Mouse (Mus musculus) MEL (cell line): ENCODE data around the gene 2010109A12Rik. TPM values are rescaled to one million over a fixed set of nuclear protein-coding genes. Genes with fewer than 3 reads are reported as not detected.

Source experiments
- DNase-seq: peaks from one replicate; pipeline ENCODE4 v3.0.0; 2011; ENCODE audit warnings: low read depth, low spot score
- H3K27ac ChIP-seq: 2 replicates; pipeline ENCODE4 v1.5.1; 2012; ENCODE audit warnings: low read depth, mild to moderate bottlenecking, control low read depth, low read length, moderate library complexity; ENCODE audit not compliant: control insufficient read depth
- H3K27me3 ChIP-seq, 2 experiments: fragments of 150-350 bp in 1 of 2; sonication (generic) in 1 of 2; 2 replicates each; pipeline ENCODE4 v1.6.1; 2012; ENCODE audit warnings: low read length in 2 of 2, mild to moderate bottlenecking in 2 of 2, improper control_type of control experiment in 1 of 2, moderate library complexity in 1 of 2; ENCODE audit not compliant: insufficient read depth in 2 of 2, control insufficient read depth in 1 of 2
- H3K36me3 ChIP-seq, 2 experiments: 2 replicates each; pipeline ENCODE4 v1.6.1; 2012 to 2014; ENCODE audit warnings: low read length in 2 of 2, improper control_type of control experiment in 1 of 2, inconsistent platforms in 1 of 2, mild to moderate bottlenecking in 1 of 2; ENCODE audit not compliant: insufficient read depth in 2 of 2, control insufficient read depth in 1 of 2
- H3K4me1 ChIP-seq, 2 experiments: fragments of 150-350 bp in 1 of 2; sonication (generic) in 1 of 2; 2 replicates each; pipeline ENCODE4 v1.6.1; 2012; ENCODE audit warnings: low read length in 2 of 2, improper control_type of control experiment in 1 of 2, mild to moderate bottlenecking in 1 of 2; ENCODE audit not compliant: insufficient read depth in 2 of 2, control insufficient read depth in 1 of 2
- H3K4me3 ChIP-seq, 2 experiments: fragments of 150-350 bp in 1 of 2; sonication (generic) in 1 of 2; 2 replicates each; pipeline ENCODE4 v1.5.1; 2012; ENCODE audit warnings: low read depth in 2 of 2, low read length in 2 of 2, mild to moderate bottlenecking in 2 of 2, moderate library complexity in 2 of 2, control low read depth in 1 of 2, improper control_type of control experiment in 1 of 2; ENCODE audit not compliant: control insufficient read depth in 1 of 2, insufficient read depth in 1 of 2
- H3K79me2 ChIP-seq: 2 replicates; pipeline ENCODE4 v1.6.1; 2012; ENCODE audit warnings: mild to moderate bottlenecking, low read length, moderate library complexity; ENCODE audit not compliant: control insufficient read depth, poor library complexity, insufficient read depth
- H3K9ac ChIP-seq: 2 replicates; pipeline ENCODE4 v1.6.1; 2012; ENCODE audit warnings: low read depth, mild to moderate bottlenecking, control low read depth, low read length, moderate library complexity; ENCODE audit not compliant: control insufficient read depth, poor library complexity, severe bottlenecking
- H3K9me3 ChIP-seq: fragments of 150-350 bp; sonication (generic); replicated peaks from 2 replicates; pipeline ENCODE4 v1.6.1; 2012; ENCODE audit warnings: mild to moderate bottlenecking, low read length, improper control_type of control experiment, moderate library complexity; ENCODE audit not compliant: insufficient read depth
- BHLHE40 ChIP-seq: IDR thresholded peaks from 2 replicates; pipeline ENCODE4 v1.6.1; 2012; ENCODE audit warnings: low read depth, mild to moderate bottlenecking, inconsistent platforms, low read length, improper control_type of control experiment, borderline replicate concordance
- CHD1 ChIP-seq: IDR thresholded peaks from 2 replicates; pipeline ENCODE4 v1.6.1; 2012; ENCODE audit warnings: low read depth, mild to moderate bottlenecking, inconsistent platforms, low read length, improper control_type of control experiment
- CTCF ChIP-seq, 3 experiments: IDR thresholded peaks in 2 of 3; conservative IDR thresholded peaks in 1 of 3; 2 replicates each; pipeline ENCODE4 v1.5.1; 2011 to 2012; ENCODE audit warnings: low read length in 3 of 3, low read depth in 2 of 3, mild to moderate bottlenecking in 2 of 3, improper control_type of control experiment in 1 of 3, inconsistent platforms in 1 of 3, mixed read lengths in 1 of 3, moderate library complexity in 1 of 3; ENCODE audit not compliant: control insufficient read depth in 1 of 3, insufficient read depth in 1 of 3, poor library complexity in 1 of 3, severe bottlenecking in 1 of 3
- E2F4 ChIP-seq: IDR thresholded peaks from 2 replicates; pipeline ENCODE4 v1.6.1; 2011; ENCODE audit warnings: low read depth, low read length, improper control_type of control experiment, borderline replicate concordance
- ELF1 ChIP-seq: IDR thresholded peaks from 2 replicates; pipeline ENCODE4 v1.6.1; 2014; ENCODE audit warnings: low read depth, mild to moderate bottlenecking, inconsistent platforms, low read length, improper control_type of control experiment, moderate library complexity
- EP300 ChIP-seq, 2 experiments: IDR thresholded peaks; 2 replicates each; pipeline ENCODE4 v1.6.1; 2011; ENCODE audit warnings: improper control_type of control experiment in 2 of 2, low read length in 2 of 2, low read depth in 1 of 2, mild to moderate bottlenecking in 1 of 2
- ETS1 ChIP-seq: IDR thresholded peaks from 2 replicates; pipeline ENCODE4 v1.6.1; 2012; ENCODE audit warnings: low read depth, mild to moderate bottlenecking, inconsistent platforms, low read length, improper control_type of control experiment, moderate library complexity
- GABPA ChIP-seq: IDR thresholded peaks from 2 replicates; pipeline ENCODE4 v1.6.1; 2012; ENCODE audit warnings: low read depth, mild to moderate bottlenecking, inconsistent platforms, low read length, improper control_type of control experiment, moderate library complexity
- GATA1 ChIP-seq: IDR thresholded peaks from 2 replicates; pipeline ENCODE4 v1.6.1; 2011; ENCODE audit warnings: low read depth, low read length, improper control_type of control experiment
- HCFC1 ChIP-seq: IDR thresholded peaks from 2 replicates; pipeline ENCODE4 v1.6.1; 2012; ENCODE audit warnings: low read depth, mild to moderate bottlenecking, inconsistent platforms, low read length, improper control_type of control experiment, moderate library complexity
- JUND ChIP-seq: IDR thresholded peaks from 2 replicates; pipeline ENCODE4 v1.6.1; 2011; ENCODE audit warnings: low read depth, mild to moderate bottlenecking, improper control_type of control experiment, low read length
- KAT2A ChIP-seq: conservative IDR thresholded peaks from 2 replicates; pipeline ENCODE4 v1.6.1; 2012; ENCODE audit warnings: low read depth, low read length, improper control_type of control experiment, inconsistent platforms
- MAFK ChIP-seq: IDR thresholded peaks from 2 replicates; pipeline ENCODE4 v1.6.1; 2011; ENCODE audit warnings: low read depth, mild to moderate bottlenecking, low read length, improper control_type of control experiment, borderline replicate concordance
- MAX ChIP-seq: IDR thresholded peaks from 2 replicates; pipeline ENCODE4 v1.6.1; 2011; ENCODE audit warnings: low read length, improper control_type of control experiment
- MEF2A ChIP-seq: IDR thresholded peaks from 2 replicates; pipeline ENCODE4 v1.6.1; 2014; ENCODE audit warnings: low read depth, mild to moderate bottlenecking, inconsistent platforms, low read length, improper control_type of control experiment; ENCODE audit not compliant: poor library complexity, insufficient replicate concordance, severe bottlenecking; ENCODE audit errors: extremely low read depth
- MXI1 ChIP-seq: IDR thresholded peaks from 2 replicates; pipeline ENCODE4 v1.6.1; 2011; ENCODE audit warnings: mild to moderate bottlenecking, low read depth, low read length, improper control_type of control experiment
- MYB ChIP-seq: IDR thresholded peaks from 2 replicates; pipeline ENCODE4 v1.6.1; 2011; ENCODE audit warnings: mild to moderate bottlenecking, low read depth, low read length, improper control_type of control experiment
- MYC ChIP-seq: IDR thresholded peaks from 2 replicates; pipeline ENCODE4 v1.6.1; 2011; ENCODE audit warnings: low read depth, mild to moderate bottlenecking, low read length, improper control_type of control experiment, moderate library complexity
- NELFE ChIP-seq: IDR thresholded peaks from 2 replicates; pipeline ENCODE4 v1.6.1; 2011; ENCODE audit warnings: low read depth, low read length, improper control_type of control experiment
- NRF1 ChIP-seq: IDR thresholded peaks from 2 replicates; pipeline ENCODE4 v1.6.1; 2014; ENCODE audit warnings: low read depth, mild to moderate bottlenecking, inconsistent platforms, low read length, improper control_type of control experiment, moderate library complexity; ENCODE audit not compliant: poor library complexity, insufficient read depth, severe bottlenecking
- POLR2AphosphoS2 ChIP-seq: IDR thresholded peaks from 2 replicates; pipeline ENCODE4 v1.6.1; 2011; ENCODE audit warnings: low read length, improper control_type of control experiment
- POLR2AphosphoS5 ChIP-seq: IDR thresholded peaks from 2 replicates; pipeline ENCODE4 v1.6.1; 2012; ENCODE audit warnings: low read depth, borderline replicate concordance, mild to moderate bottlenecking, inconsistent platforms, low read length, moderate library complexity, mixed read lengths
- RCOR1 ChIP-seq: IDR thresholded peaks from 2 replicates; pipeline ENCODE4 v1.6.1; 2012; ENCODE audit warnings: low read depth, mild to moderate bottlenecking, inconsistent platforms, low read length, improper control_type of control experiment
- SIN3A ChIP-seq: IDR thresholded peaks from 2 replicates; pipeline ENCODE4 v1.6.1; 2012; ENCODE audit warnings: low read length, improper control_type of control experiment, inconsistent platforms
- SMC3 ChIP-seq: IDR thresholded peaks from 2 replicates; pipeline ENCODE4 v1.6.1; 2011; ENCODE audit warnings: low read depth, low read length, improper control_type of control experiment
- TAL1 ChIP-seq: IDR thresholded peaks from 2 replicates; pipeline ENCODE4 v1.6.1; 2012; ENCODE audit warnings: mild to moderate bottlenecking, inconsistent platforms, low read length, moderate library complexity, mixed read lengths
- TBP ChIP-seq: IDR thresholded peaks from 2 replicates; pipeline ENCODE4 v1.8.0; 2011; ENCODE audit warnings: low read depth, low read length, improper control_type of control experiment
- TCF12 ChIP-seq: IDR thresholded peaks from 2 replicates; pipeline ENCODE4 v1.6.1; 2014; ENCODE audit warnings: low read depth, mild to moderate bottlenecking, inconsistent platforms, low read length, improper control_type of control experiment, moderate library complexity
- UBTF ChIP-seq: IDR thresholded peaks from 2 replicates; pipeline ENCODE4 v1.6.1; 2012; ENCODE audit warnings: low read depth, mild to moderate bottlenecking, inconsistent platforms, low read length, improper control_type of control experiment, moderate library complexity, borderline replicate concordance; ENCODE audit not compliant: insufficient read depth
- USF1 ChIP-seq: IDR thresholded peaks from 2 replicates; pipeline ENCODE4 v1.6.1; 2014; ENCODE audit warnings: low read depth, mild to moderate bottlenecking, inconsistent platforms, low read length, improper control_type of control experiment, moderate library complexity
- USF2 ChIP-seq, 2 experiments: IDR thresholded peaks; 2 replicates each; pipeline ENCODE4 v1.6.1; 2011 to 2012; ENCODE audit warnings: improper control_type of control experiment in 2 of 2, low read length in 2 of 2, borderline replicate concordance in 1 of 2, inconsistent platforms in 1 of 2, low read depth in 1 of 2, mild to moderate bottlenecking in 1 of 2; ENCODE audit not compliant: insufficient read depth in 1 of 2
- ZC3H11A ChIP-seq: IDR thresholded peaks from 2 replicates; pipeline ENCODE4 v1.6.1; 2012; ENCODE audit warnings: low read depth, mild to moderate bottlenecking, inconsistent platforms, low read length, improper control_type of control experiment
- ZKSCAN1 ChIP-seq: IDR thresholded peaks from 2 replicates; pipeline ENCODE4 v1.6.1; 2012; ENCODE audit warnings: low read depth, mild to moderate bottlenecking, inconsistent platforms, low read length, improper control_type of control experiment, moderate library complexity
- ZMIZ1 ChIP-seq: IDR thresholded peaks from 2 replicates; pipeline ENCODE4 v1.6.1; 2012; ENCODE audit warnings: low read depth, mild to moderate bottlenecking, inconsistent platforms, low read length, improper control_type of control experiment, moderate library complexity
- polyA plus RNA-seq, 2 experiments: library from polyadenylated mRNA; stranded (reverse) in 1 of 2; unstranded in 1 of 2; fragments of >175 nt in 1 of 2; fragments of >200 nt in 1 of 2; gene quantifications; 2 replicates each; pipeline versions ENCODE4 v1.2.1 to v1.2.4; 2012; ENCODE audit warnings: low replicate concordance in 2 of 2, low read depth in 1 of 2; ENCODE audit not compliant: insufficient read length in 2 of 2, insufficient read depth in 1 of 2, missing spikeins in 1 of 2
- total RNA-seq: library from RNA; depleted of rRNA; stranded (reverse); fragments of 300-350 nt; gene quantifications from 2 replicates; pipeline ENCODE4 v1.2.3, GENCODE M21; 2012; rRNA removed

The 2010109A12Rik gene
- total RNA-seq: 0.23 and 0.29 TPM in 2 replicates
- polyA plus RNA-seq: under 1 TPM in 1 of 2 experiments, not detected in 1; 0.21 TPM

GRCm38 (mm10) chr5:93206109-93207005 lies at the start of gene 2010109A12Rik, which contains the start of gene Ccni:
2010109A12Rik (plus strand) TSS chr5:93206518.
Ccni (minus strand) TSS chr5:93206495.
- peak within 1 kb of the TSS; percentile 92 for H3K9ac ChIP-seq
- no peaks in the 10 kb centered on the region for H3K27me3 ChIP-seq
- H3K79me2 ChIP-seq: peaks cover 21% of the 10 kb centered on the region
- DNase-seq: peak; percentile 97
- H3K9me3 ChIP-seq: no peaks in the 10 kb centered on the region
- peaks cover 0 to 3% of the 10 kb centered on the region in 2 experiments; a peak in 1 of 4 replicates for H3K4me1 ChIP-seq
- H3K4me3 ChIP-seq: peak within 1 kb of the TSS; percentile 91 to 93
- H3K36me3 ChIP-seq: peaks cover 6 to 23% of the 10 kb centered on the region in 2 experiments
- H3K27ac ChIP-seq: peak within 1 kb of the TSS; percentile 90
- no peak for TF ChIP-seq CTCF (IDR thresholded peaks at IDR 0.05 in 2 of 3, conservative IDR thresholded peaks at IDR 0.05 in 1 of 3; ENCODE audit: control insufficient read depth in 1 of 3, insufficient read depth in 1 of 3, low read depth in 2 of 3, low read length in 3 of 3, poor library complexity in 1 of 3, severe bottlenecking in 1 of 3)
- no peak for TF ChIP-seq USF1
- peak; percentile 80 for TF ChIP-seq POLR2AphosphoS2
- TF ChIP-seq CHD1: no peak
- no peak for TF ChIP-seq UBTF
- no peak for TF ChIP-seq BHLHE40
- TF ChIP-seq EP300 (IDR thresholded peaks at IDR 0.05; ENCODE audit: low read depth in 1 of 2, low read length in 2 of 2): no peak
- TF ChIP-seq MEF2A: no peak
- no peak for TF ChIP-seq ZKSCAN1
- no peak for TF ChIP-seq MAFK
- no peak for TF ChIP-seq MYC
- no peak for TF ChIP-seq MYB
- no peak for TF ChIP-seq JUND
- TF ChIP-seq HCFC1: peak; percentile 70
- TF ChIP-seq TCF12: peak; percentile 32; the same call in 1 of the 2 replicates
- TF ChIP-seq NELFE: peak; percentile 64
- TF ChIP-seq USF2 (IDR thresholded peaks at IDR 0.05; ENCODE audit: borderline replicate concordance in 1 of 2, insufficient read depth in 1 of 2, low read depth in 1 of 2, low read length in 2 of 2): no peak
- TF ChIP-seq TAL1: no peak
- peak; percentile 69 for TF ChIP-seq KAT2A
- peak; percentile 73 for TF ChIP-seq TBP
- TF ChIP-seq GABPA: no peak
- 0 out of 2 replicates have a peak, but pooled peaks have one; percentile 24 for TF ChIP-seq ELF1
- no peak for TF ChIP-seq ZC3H11A
- TF ChIP-seq SIN3A: peak; percentile 83
- peak; percentile 66 for TF ChIP-seq MXI1
- TF ChIP-seq NRF1: peak; percentile 92
- peak; percentile 34; the same call in 1 of the 2 replicates for TF ChIP-seq POLR2AphosphoS5
- peak; percentile 76 for TF ChIP-seq MAX
- TF ChIP-seq E2F4: no peak
- TF ChIP-seq ETS1: peak; percentile 70; the same call in 1 of the 2 replicates
- TF ChIP-seq ZMIZ1: peak; percentile 79
- no peak for TF ChIP-seq SMC3
- TF ChIP-seq RCOR1: 0 out of 2 replicates have a peak, but pooled peaks have one; percentile 34
- 0 out of 2 replicates have a peak, but pooled peaks have one; percentile 25 for TF ChIP-seq GATA1
